Mouse (Mus musculus) cerebellum, postnatal 36 days (tissue): ENCODE data around the gene Pbx1.
A peak's percentile ranks its signal among the peaks of the same experiment; 100 is the strongest.

ENCODE experiments used
- DNase-seq, 2 experiments: peaks; one replicate each; pipeline ENCODE4 v3.0.0; 2021 to 2022; ENCODE audit warnings: mixed read lengths in 2 of 2

Pbx1 gene

GRCm38 (mm10) chr1:168260391-168260790 lies 171.7 kb downstream of the Pbx1 start:
- DNase-seq, result no peak

GRCm38 (mm10) chr1:168258856-168259255 lies 173.2 kb downstream of the Pbx1 start:
- DNase-seq, result no peak

- no peak for DNase-seq
Measured at GRCm38 (mm10) chr1:168255347-168255908, 176.6 kb downstream of the Pbx1 start.

GRCm38 (mm10) chr1:168246968-168247724 lies 184.9 kb downstream of the Pbx1 start:
- no peak for DNase-seq

GRCm38 (mm10) chr1:168245539-168245938 lies 186.5 kb downstream of the Pbx1 start:
- DNase-seq, result peak in 1 of 2 experiments; percentile 22

- no peak for DNase-seq
Measured at GRCm38 (mm10) chr1:168243759-168244158, 188.3 kb downstream of the Pbx1 start.

GRCm38 (mm10) chr1:168243068-168243467 lies 189.0 kb downstream of the Pbx1 start:
- peak in 1 of 2 experiments; percentile 23 for DNase-seq

- no peak for DNase-seq
Measured at GRCm38 (mm10) chr1:168241316-168241715, 190.8 kb downstream of the Pbx1 start.

- DNase-seq, result no peak
Measured at GRCm38 (mm10) chr1:168240846-168241245, 191.2 kb downstream of the Pbx1 start.

GRCm38 (mm10) chr1:168240386-168240785 lies 191.7 kb downstream of the Pbx1 start:
- DNase-seq, result no peak

GRCm38 (mm10) chr1:168236101-168236500 lies 196.0 kb downstream of the Pbx1 start:
- DNase-seq, result no peak

- no peak for DNase-seq
Measured at GRCm38 (mm10) chr1:168234355-168234754, 197.7 kb downstream of the Pbx1 start.

- no peak for DNase-seq
Measured at GRCm38 (mm10) chr1:168233182-168233581, 198.9 kb downstream of the Pbx1 start.

- DNase-seq, result no peak
Measured at GRCm38 (mm10) chr1:168231548-168232429, 200.3 kb downstream of the Pbx1 start.

- DNase-seq, result no peak
Measured at GRCm38 (mm10) chr1:168230858-168231257, 201.2 kb downstream of the Pbx1 start.

- DNase-seq, result no peak
Measured at GRCm38 (mm10) chr1:168230134-168230533, 201.9 kb downstream of the Pbx1 start.

- DNase-seq, result no peak
Measured at GRCm38 (mm10) chr1:168228756-168229526, 203.1 kb downstream of the Pbx1 start.

GRCm38 (mm10) chr1:168226150-168226549 lies 205.9 kb downstream of the Pbx1 start:
- no peak for DNase-seq

GRCm38 (mm10) chr1:168225595-168226127 lies 206.4 kb downstream of the Pbx1 start:
- DNase-seq, result no peak

- no peak for DNase-seq
Measured at GRCm38 (mm10) chr1:168224218-168224617, 207.9 kb downstream of the Pbx1 start.

- DNase-seq, result no peak
Measured at GRCm38 (mm10) chr1:168222794-168223193, 209.3 kb downstream of the Pbx1 start.

GRCm38 (mm10) chr1:168221071-168221521 lies 211.0 kb downstream of the Pbx1 start:
- peak; percentile 41 to 57 for DNase-seq
